Mouse (Mus musculus) retina, postnatal 7 days (tissue): ENCODE measurements around the gene Zfp143.
"Not testable (repeated sequence)": the region's sequence is repeated elsewhere in the genome, so short reads cannot be mapped to it uniquely, and the experiment has no call there.

ENCODE experiments used
- DNase-seq: peaks from one replicate; pipeline ENCODE4 v3.0.0-alpha.2; 2012; ENCODE audit warnings: low read depth, low spot score

Zfp143 gene

DNA sequence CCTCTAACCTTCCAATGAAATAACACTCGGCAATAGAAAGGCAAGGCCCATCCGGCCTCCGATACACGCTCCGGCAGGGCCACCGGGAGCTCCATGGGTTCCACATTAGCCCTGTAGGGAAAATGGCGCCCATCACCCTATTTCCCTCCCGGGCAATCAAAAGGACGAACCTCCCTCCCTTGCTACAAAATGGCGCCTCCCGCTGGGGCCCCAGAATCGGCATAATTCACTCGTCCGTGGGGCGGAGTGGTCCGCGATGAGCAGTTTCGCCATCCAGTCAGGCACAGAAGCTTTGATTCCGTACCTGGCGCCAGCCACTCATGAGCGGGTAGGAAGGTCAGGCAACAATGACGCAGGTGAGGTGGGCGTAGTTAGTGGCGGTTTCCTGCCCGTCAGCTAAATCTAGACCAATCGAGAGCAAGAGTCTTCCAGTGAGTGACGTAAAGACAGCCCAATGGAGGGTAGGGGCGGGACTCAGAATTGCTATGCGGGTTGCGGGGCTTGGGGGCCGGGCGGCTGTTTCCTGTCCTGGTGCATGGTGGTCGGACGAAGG, at the start of gene Zfp143:
Gene Zfp143, plus strand, starts transcription at position 19 of the 553 bp plus-strand sequence.
- DNase-seq = peak; percentile 100

DNA sequence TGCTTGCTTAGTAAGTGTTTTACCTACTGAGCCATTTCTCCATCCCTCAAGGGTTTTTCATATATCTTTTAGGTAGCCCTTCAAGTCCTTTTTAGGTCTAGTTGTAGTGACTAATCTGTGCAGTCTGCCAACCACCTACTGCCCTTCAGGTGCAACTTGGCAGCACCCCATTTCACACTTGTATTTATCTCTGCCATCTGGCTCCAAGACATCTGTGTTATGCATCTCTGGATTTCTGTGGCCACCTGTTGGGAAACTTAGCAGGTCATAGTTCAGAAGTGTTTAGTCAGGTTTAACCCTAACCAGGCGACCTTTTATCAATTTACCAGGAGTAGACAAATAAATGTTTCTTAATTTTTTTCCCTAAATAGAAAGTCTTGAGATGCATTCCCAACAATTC, 49.6 kb upstream of the Zfp143 start:
- no peak for DNase-seq

DNA sequence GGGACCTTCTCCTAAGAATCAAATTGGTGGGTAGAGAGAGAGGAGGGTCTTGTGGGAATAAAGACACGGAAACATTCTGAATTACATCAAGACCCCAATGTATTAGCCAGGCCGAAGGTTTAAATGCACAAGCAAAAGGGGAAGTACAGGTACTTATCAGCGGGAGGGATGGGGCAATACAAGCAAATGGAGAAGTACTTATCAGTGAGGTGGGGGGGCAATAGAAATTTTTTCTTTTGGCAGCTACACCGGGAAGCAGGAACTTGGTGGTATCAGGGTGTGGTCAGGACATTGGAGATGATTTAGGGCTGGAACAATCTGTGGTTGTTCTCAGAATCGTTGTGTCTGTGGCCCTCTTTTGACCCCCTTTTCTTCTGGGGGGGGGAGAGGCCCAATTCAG, 46.7 kb upstream of the Zfp143 start:
- no peak for DNase-seq

DNA sequence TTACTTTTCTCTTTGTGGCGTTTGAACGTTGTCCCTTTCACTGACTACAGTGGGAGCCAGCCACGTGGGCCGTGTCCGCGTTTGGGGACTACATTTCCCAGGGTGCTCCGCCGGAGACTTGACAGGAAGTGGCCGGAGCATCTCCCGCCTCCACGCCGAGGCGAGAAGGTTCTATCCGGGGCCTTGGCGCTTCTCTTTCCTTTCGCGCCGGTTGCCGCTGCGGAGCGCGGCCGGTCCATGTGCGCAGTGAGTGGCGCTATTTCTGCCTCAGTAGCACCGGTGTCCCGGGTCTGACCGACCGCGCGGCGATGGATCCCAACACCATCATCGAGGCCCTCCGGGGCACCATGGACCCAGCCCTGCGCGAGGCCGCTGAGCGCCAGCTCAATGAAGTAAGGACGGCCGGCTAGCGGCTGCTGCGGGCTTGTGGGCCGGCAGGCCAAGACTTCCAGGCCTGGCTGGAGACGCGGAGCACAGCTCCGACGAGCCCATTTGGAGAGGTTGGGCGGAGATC, 42.8 kb upstream of the Zfp143 start, which contains the start of gene Ipo7:
Gene Ipo7, plus strand, starts transcription at position 158 of the 514 bp plus-strand sequence.
- peak; percentile 84 for DNase-seq

DNA sequence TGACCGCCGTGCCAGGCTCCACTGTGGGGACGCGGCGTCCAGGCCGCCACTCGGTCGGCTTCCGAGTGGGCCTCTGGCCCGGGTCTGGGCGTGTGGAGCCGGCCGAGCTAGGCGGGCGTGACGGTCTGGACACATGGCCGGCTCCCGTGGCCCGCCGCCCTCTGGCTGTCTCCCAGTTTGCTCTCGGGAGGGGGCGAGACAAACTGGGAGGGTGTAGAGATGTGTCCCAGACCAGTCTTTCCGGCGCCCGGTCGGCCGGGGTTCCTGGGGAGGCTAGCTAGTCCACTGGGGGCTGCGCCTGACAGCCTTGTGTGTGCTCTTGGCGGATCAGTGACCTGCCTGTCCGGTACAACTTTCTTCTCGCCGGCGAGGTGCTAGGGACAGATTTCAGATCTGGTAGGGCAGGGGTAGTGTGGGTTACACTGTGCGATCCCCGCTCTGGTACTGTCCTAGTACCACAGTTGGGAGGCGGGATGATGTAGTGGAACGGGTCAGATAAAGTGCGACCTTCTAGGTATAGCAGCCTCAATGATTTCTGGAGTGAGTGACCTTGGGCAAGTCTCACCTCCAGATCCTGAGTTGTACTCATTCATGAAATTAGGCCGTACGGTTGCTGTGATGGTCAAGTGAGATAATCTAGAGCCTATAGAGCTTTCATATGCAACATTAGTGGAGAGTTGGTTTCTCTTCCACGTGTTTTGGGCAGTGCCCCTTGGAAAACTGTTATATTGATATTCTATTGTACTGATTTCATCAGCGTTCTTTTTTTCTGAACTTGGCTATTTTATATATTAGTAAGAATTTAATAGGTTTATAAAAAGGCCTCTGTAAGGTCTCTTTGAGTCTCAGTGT, 42.2 kb upstream of the Zfp143 start:
- DNase-seq = no peak

DNA sequence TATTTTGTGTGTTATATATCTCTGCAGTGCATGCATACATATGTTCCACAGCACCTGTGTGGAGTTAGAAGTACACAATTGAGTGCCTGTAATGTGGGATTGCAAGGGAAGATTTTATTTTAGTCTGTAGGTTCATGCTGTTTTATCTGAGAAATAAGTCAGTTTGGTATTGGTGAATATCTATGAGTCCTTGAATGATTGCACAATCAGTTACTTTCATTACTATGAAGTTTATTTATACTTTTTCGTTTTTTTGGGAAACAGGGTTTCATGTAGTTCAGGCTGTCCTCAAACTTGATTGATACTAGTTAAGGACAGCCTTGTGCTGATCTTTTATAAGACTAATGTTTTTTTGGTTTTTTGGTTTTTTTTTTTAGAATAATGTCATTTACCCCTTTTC, 37.5 kb upstream of the Zfp143 start:
- no peak for DNase-seq

DNA sequence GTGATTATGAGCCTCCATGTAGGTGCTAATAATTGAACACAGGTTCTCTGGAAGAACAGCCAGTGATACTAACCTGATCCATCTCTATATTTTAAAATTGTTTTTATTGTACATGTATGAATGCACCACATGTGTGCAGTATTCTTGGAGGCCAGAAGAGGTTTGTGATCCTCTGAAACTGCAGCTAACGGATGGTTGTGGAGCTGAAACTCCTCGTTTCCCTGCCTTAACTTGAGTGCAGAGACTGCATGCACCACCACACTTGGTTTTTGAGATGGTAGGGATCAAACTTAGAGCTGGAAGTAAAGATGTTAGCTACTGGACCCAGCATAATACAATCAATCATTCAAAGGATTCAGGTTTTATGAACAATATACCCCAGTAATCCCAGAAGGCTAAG, 34.4 kb upstream of the Zfp143 start:
- no peak for DNase-seq

DNA sequence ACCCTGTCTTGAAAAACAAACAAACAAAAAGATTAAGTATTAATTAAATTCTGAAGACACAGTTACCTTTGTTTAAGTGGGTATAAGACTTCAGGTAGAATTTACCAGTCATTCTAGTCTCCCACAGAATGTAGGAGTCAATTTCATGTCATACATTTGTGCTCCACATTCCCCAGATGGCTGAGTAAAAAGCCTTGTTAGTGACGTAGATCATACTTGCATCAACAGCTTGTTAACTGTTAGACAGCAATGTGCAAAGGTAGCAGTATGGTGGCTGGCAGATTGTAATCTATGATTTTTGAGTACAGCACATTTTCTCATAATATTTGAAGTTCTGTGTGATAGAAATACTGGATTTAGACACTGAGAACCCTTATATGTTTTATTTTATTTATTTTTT, 32.2 kb upstream of the Zfp143 start:
- no peak for DNase-seq

DNA sequence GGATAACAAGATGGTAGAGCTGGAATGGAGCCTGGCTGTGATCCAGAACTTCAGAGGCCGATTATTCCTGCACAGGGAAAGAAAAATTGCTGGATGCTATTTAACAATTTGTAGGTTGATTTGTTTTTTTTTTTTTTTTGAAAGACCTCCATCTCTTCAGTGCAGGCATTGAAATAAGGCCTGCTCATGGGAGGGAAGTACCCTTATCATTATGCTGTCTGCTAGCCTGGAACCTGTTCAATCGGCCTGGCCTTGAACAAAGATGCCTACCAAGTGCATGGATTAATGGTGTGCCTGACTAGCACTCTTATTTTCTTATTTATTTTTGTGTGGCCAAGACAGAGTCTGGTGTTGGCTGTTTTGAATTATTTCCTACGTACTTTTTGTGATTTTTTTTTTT, 30.7 kb upstream of the Zfp143 start:
- no peak for DNase-seq

DNA sequence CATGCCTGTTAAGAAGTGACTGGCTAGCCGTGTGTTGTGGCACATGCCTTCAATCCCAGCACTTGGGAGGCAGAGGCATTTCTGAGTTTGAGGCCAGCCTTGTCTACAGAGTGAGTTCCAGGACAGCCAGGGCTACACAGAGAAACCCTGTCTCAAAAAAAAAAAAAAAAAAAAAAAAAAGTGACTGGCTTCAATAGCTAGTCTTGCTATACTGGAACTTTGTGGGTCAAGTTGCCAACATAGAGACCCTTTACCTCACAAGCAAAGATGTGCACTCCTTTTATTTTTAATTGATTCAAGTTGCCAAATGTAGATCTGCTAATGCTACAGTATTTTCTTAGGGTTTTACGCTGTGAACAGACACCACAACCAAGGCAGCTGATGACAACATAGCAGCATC, 3.3 kb upstream of the Zfp143 start:
- DNase-seq = not testable (repeated sequence)

DNA sequence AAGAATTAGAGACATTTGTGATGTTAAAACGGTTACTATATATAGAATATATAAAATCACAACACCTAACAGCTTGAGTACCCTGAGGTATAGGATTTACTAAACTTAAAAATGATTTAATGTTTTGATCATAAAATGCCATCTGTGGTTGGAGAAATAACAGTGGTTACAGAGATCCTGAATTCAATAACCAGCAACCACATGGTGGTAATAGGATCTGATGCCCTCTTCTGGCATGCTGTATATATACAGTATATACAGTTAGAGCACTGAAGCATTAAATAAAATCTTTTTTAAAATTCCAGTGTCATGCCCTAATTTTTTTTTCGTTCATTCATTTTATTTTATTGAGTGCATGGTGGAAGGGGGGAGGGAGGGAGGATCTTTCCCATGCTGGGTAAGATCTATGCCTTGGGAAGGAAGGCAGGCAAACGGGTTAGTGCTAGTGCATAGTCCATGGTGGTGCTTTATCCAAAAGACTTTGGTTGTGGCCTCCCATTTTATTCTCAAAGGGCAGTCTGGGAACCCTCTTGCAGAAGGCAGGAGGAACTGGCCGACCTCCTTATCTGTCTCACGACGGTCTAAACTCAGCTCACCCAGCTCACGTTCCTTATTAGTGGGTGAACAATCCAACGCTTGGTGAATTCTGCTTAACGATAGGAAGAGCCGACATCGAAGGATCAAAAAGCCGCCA, 1.8 kb upstream of the Zfp143 start:
- DNase-seq = no peak

DNA sequence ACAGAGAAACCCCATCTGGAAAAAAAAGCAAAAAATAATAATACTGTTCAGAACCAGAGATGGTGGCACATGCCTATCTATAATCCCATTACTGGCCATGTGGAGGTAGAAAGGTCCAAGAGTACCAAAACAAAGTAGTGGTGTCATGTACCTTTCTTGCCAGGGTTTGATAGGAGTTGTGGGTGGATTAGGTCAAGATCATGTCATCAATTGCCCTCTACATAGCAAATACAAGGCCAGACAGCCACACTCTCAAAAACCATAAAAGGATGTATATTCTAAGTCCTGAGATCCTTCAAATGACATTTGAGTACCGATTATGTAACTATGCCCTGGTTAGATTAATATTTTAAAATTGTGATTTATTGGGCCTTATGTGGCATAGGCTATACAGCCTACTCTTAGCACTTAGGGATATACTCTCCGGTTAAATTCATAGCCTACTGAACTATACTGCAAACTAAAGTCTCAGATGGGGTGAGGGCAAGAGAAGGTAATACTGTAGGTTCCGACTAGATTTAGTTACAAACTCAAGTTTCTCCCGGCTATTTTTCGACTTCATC, 830 bp upstream of the Zfp143 start:
- no peak for DNase-seq

DNA sequence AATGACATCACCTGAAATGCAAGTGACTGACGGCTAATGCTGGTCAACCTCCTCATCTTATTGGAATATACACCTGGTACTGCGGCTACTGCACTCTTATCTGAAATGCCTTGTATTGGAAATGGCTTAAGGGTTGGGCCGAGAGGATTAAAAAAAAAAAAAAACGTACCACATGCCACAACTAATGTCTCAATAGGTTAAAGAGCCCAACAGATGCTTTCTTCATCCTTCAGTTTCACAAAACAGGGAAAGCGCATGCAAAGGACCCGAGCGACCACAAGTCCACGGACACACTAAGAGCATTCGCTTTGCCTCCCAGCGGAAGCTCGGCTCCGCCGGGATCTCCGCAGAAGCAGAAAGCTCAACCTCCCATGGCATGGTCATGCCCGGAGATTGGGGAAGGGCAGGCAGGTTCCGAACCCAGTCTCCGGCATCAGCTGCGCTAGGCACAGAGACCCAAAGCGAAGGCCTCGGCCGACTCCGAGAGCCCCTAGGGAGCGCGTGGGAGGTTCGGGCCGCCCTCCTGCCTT, 283 bp upstream of the Zfp143 start:
- no peak for DNase-seq

DNA sequence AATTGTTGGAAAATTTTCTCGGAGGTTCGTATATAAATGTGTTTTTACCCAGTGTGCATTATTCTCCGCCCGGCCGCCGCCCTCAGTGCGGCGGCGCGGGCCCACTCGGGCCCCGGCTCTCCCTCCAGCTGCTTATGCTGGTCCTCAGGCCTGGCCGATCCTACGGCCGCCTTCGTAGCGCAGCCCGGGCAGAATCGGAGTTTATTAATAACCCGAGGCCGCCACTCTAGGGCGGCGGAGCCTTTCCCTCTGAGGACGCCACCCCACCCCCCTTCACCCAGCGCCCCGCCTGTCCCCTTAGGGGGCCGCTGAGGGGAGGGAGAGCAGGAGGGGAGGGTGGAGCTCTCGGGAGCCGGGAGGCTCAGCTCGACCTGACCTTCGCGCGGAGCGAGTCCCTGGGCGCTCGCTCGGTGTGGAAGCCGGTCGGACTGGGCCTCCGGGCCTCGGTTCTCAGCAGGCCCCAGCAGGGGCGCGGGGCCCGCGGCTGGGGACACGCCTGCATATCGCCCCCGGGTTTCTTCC, 796 bp downstream of the Zfp143 start:
- DNase-seq = peak; percentile 85

DNA sequence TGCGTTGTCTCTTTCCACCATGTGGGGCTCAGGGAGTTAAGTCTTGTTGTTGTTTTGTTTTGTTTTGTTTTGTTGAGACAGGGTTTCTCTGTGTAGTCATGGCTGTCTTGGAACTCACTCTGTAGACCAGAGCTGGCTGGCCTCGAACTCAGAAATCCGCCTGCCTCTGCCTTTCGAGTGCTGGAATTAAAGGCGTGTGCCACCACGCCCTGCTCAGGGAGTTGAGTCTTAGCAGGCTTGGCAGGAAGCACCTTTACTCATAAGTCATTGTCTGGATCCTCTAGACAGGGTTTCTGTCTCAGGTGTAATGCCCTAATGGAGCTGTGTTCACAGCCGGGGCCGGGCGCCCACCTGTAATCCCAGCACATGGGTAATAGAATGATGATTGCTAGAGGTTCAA, 2.7 kb downstream of the Zfp143 start:
- DNase-seq = no peak

DNA sequence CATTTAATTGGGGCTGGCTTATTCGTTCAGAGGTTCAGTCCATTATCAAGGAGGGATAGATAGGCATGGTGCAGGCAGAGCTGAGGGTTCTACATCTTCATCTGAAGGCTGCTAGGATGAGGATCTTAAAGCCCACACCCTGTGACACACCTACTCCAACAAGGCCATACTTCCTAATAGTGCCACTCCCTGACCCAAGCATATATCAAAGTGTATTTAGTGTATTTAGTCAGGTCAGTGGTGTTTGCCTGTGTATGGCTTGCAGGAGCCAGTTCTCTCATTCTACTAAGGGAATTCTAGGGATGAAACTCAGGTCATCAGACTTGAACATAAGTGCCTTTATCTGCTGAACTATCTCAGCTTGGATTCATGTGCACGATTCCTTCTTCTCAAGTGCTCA, 8.1 kb downstream of the Zfp143 start:
- no peak for DNase-seq

DNA sequence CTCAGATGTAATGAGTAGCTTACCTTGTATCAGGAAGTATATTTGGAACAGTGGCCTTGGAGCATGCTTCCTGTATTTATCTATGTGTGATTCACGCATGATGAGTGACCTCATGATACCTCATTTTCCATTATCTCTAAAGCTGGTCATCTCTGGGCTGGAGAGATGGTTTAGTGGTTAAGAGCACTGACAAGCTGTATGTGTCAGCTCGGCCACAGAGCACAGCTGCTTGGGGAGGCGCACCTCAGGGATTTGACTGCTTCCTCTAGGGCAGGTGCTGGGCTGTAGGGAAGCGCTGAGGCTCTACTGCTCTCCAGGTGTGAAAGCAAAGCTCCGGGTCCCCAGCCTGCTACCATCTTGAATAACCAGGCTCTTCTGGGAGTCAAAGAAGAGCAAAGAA, 17.2 kb downstream of the Zfp143 start:
- no peak for DNase-seq

DNA sequence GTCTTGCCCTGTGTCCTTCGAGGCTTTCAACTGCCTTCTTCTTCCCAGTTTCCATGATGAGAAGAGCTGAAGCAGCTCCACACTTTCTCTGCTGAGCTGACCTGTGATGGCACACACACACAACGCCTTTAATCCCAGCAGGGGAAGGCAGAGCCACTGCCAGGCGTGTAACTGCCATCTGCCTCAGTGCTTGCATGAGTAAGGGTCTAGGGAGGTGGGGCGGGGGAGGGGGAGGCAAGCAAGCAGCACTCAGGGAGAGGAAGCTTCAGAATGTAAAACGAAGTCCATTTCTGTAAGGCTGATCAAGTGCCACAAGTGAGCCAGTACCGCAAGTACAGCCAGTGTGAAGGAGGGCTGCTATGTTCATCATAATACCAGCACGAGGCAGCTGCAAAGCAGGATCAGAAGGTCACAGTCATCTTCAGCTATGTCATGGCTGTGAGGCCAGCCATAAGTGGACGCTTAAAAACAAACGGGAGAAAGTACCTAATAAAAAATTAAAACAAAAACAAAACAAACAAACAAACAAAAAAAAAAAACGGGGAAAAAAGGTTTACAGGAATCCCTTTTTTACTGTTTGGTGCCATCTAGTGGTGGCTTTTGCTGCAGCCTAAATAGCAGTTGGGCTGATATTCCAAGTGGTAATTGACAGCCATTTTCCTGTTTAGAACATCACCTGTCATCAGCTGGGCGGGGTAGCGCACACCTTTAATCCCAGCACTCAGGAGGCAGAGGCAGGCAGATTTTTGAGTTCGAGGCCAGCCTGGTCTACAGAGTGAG, 22.6 kb downstream of the Zfp143 start:
- DNase-seq = peak; percentile 65

DNA sequence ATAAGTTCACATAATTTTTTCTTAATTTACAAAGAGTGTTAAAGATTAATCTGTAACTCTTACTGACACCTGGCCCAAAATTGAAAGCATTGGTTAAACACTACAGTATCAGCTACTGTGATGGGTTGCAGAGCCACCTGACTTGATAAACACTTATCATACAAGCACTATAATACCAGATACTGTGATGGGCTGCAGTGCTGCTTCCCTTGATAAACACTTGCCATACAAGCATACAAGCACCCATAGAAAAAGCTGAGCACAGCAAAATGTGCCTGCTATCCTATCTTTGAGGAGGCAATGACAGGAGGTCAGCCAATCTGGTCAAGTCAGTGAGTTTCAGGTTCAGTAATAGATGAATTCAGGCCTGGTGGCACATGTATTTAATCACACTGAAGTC, 24.2 kb downstream of the Zfp143 start:
- DNase-seq = no peak

DNA sequence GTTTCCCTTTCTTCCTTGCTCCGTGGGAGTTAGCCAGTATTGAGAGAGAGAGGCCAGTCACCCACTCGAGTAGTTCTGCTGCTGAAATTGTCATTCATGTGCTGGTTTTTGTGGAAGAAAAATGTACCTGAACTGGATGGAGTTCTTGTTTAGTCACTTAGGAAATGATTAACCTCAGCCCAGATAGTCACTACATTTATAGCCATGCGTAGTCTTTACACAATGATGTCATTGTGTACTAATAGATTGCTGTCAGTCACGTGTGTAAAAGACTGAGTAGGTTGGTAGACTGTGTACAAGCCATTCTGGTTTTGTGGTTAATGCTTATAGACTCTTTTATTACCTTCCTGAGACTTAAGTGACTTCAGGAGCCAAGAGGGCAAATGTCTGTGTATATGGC, 26.9 kb downstream of the Zfp143 start:
- DNase-seq = no peak

DNA sequence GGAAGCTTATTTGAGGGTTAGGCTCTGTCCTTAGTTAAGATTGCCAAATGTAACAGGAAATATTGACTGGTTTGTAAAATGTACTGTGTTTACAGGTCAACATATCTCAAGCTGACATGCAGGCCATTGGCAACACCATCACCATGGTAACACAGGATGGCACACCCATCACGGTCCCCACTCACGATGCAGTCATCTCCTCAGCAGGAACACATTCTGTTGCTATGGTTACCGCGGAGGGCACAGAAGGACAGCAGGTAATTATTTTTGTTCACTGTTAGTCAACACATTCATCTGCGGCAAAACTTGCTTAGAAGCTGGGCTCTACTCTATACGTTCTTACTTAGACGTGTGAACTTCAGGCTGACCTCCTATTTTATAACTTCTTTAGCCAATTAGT, 30.7 kb downstream of the Zfp143 start:
- DNase-seq = no peak
